Mouse (Mus musculus): ENCODE measurements around the gene Ttc16. TPM values are rescaled to one million over a fixed set of nuclear protein-coding genes. Genes with fewer than 3 reads are reported as not detected.
A peak's percentile ranks its signal among the peaks of the same experiment; 100 is the strongest.

Ttc16 gene
- total RNA-seq, 2 experiments from 2014 or later = not detected

- intact Hi-C loops (cut with DNase I) = no loop called here
- DNase-seq = no peak
Measured at GRCm38 (mm10) chr2:32784048-32784681, 8.7 kb upstream of the Ttc16 start, which contains the start of gene Cfap157. TSS of gene Cfap157 (minus strand) at chr2:32784428.

GRCm38 (mm10) chr2:32781710-32782109 lies 6.3 kb upstream of the Ttc16 start:
- no peak for DNase-seq
- intact Hi-C loops (cut with DNase I) = no loop called here

GRCm38 (mm10) chr2:32779714-32780113 lies 4.3 kb upstream of the Ttc16 start:
- intact Hi-C loops (cut with DNase I) = loop anchor here (2.0 kb wide), 1 partner anchor 75 kb away; no protein-coding TSS in a partner anchor
- DNase-seq = no peak

GRCm38 (mm10) chr2:32779131-32779530 lies 3.7 kb upstream of the Ttc16 start:
- intact Hi-C loops (cut with DNase I) = loop anchor here (2.0 kb wide), 1 partner anchor 76 kb away; no protein-coding TSS in a partner anchor
- DNase-seq = peak; percentile 65 to 70

GRCm38 (mm10) chr2:32778081-32778480 lies 2.6 kb upstream of the Ttc16 start:
- intact Hi-C loops (cut with DNase I) = loop anchor here (2.0 kb wide), 1 partner anchor 77 kb away; no protein-coding TSS in a partner anchor
- no peak for DNase-seq

- intact Hi-C loops (cut with DNase I) = no loop called here
- DNase-seq = no peak
Measured at GRCm38 (mm10) chr2:32776192-32776591, 759 bp upstream of the Ttc16 start.

GRCm38 (mm10) chr2:32772626-32773279 lies 2.7 kb downstream of the Ttc16 start:
- intact Hi-C loops (cut with DNase I) = no loop called here
- DNase-seq = no peak

- DNase-seq = no peak
- intact Hi-C loops (cut with DNase I) = no loop called here
Measured at GRCm38 (mm10) chr2:32771886-32772285, 3.5 kb downstream of the Ttc16 start.

GRCm38 (mm10) chr2:32769327-32770085 lies 5.9 kb downstream of the Ttc16 start:
- no peak for DNase-seq
- intact Hi-C loops (cut with DNase I) = no loop called here

GRCm38 (mm10) chr2:32768661-32769285 lies 6.7 kb downstream of the Ttc16 start:
- DNase-seq = no peak
- intact Hi-C loops (cut with DNase I) = no loop called here

GRCm38 (mm10) chr2:32767241-32767640 lies 8.2 kb downstream of the Ttc16 start:
- intact Hi-C loops (cut with DNase I) = no loop called here
- DNase-seq = no peak

- DNase-seq = no peak
- intact Hi-C loops (cut with DNase I) = no loop called here
Measured at GRCm38 (mm10) chr2:32763353-32763752, 12.1 kb downstream of the Ttc16 start.

GRCm38 (mm10) chr2:32761859-32762258 lies 13.6 kb downstream of the Ttc16 start:
- no peak for DNase-seq
- intact Hi-C loops (cut with DNase I) = no loop called here

GRCm38 (mm10) chr2:32761361-32761760 lies 14.1 kb downstream of the Ttc16 start:
- intact Hi-C loops (cut with DNase I) = no loop called here
- no peak for DNase-seq

- intact Hi-C loops (cut with DNase I) = no loop called here
- no peak for DNase-seq
Measured at GRCm38 (mm10) chr2:32759001-32759400, 16.4 kb downstream of the Ttc16 start.

- intact Hi-C loops (cut with DNase I) = no loop called here
- no peak for DNase-seq
Measured at GRCm38 (mm10) chr2:32758503-32758902, 16.9 kb downstream of the Ttc16 start.

- peak; percentile 93 to 95 for DNase-seq
- intact Hi-C loops (cut with DNase I) = loop anchor here (1.0 kb wide), 1 partner anchor 44 kb away; the partner anchor contains the start of gene Cdk9
Measured at GRCm38 (mm10) chr2:32757056-32757845, 18.2 kb downstream of the Ttc16 start, which contains the start of gene Tor2a. TSS of gene Tor2a (plus strand) at chr2:32757234.

GRCm38 (mm10) chr2:32756674-32757055 lies 18.8 kb downstream of the Ttc16 start:
- no peak for DNase-seq

GRCm38 (mm10) chr2:32752181-32752580 lies 23.3 kb downstream of the Ttc16 start:
- intact Hi-C loops (cut with DNase I) = no loop called here
- no peak for DNase-seq

More at GRCm38 (mm10) chr2:32756674-32757055, 18.8 kb downstream of the Ttc16 start:
- intact Hi-C loops (cut with DNase I) = loop anchor here (1.0 kb wide), 1 partner anchor 43 kb away; the partner anchor contains the start of gene Cdk9

- intact Hi-C loops (cut with DNase I) = no loop called here
- DNase-seq = no peak
Measured at GRCm38 (mm10) chr2:32751665-32752033, 23.8 kb downstream of the Ttc16 start.

All from gastrocnemius, postnatal 36 days (tissue).